Comparison of ENCODE assay signal across 21 mouse cellular contexts in genomic region chr5:148577278-148577677, GRCm38 (mm10).
"Had no signal": no experiment of that assay in that cellular context is flagged by ENCODE, and none has a peak within 500 bp of the region (broad histone marks: within the 10 kb centered on the region; RNA-seq: fewer than 3 reads in every experiment).

No protein-coding gene starts in this region.

- H3K4me2 ChIP-seq: limb, embryonic 13.5 days; liver, embryonic 12.5 days; liver, embryonic 15.5 days; midbrain, embryonic 11.5 days; neural tube, embryonic 12.5 days; neural tube, embryonic 15.5 days had no signal

- DNase-seq: kidney, adult 2 months; kidney, postnatal 10 days; kidney, postnatal 36 days; layer of hippocampus, postnatal 36 days; lung, adult 2 months; lung, postnatal 14 days; lung, postnatal 4 days; midbrain, embryonic 14.5 days; right cerebral cortex, adult 18-20 months; right cerebral cortex, postnatal 14 days; right cerebral cortex, postnatal 4 days; thymus, postnatal 4 days had no signal

- ATAC-seq: inflammation-experienced regulatory T-cells, adult 6 months; liver, embryonic 12.5 days had no signal

- H3K9ac ChIP-seq: limb, embryonic 13.5 days; liver, embryonic 12.5 days; liver, embryonic 15.5 days; neural tube, embryonic 12.5 days; neural tube, embryonic 15.5 days had no signal

- H3K4me3 ChIP-seq: left cerebral cortex, adult 2 months; limb, embryonic 10.5 days; limb, embryonic 13.5 days; liver, embryonic 12.5 days; liver, embryonic 15.5 days; neural tube, embryonic 12.5 days; neural tube, embryonic 15.5 days had no signal

- H3K27ac ChIP-seq: left cerebral cortex, adult 2 months; limb, embryonic 10.5 days; limb, embryonic 13.5 days; liver, embryonic 12.5 days; liver, embryonic 15.5 days; neural tube, embryonic 12.5 days; neural tube, embryonic 15.5 days had no signal

- H3K36me3 ChIP-seq: limb, embryonic 10.5 days; limb, embryonic 13.5 days; liver, embryonic 12.5 days; liver, embryonic 15.5 days; neural tube, embryonic 12.5 days; neural tube, embryonic 15.5 days had no signal

- H3K4me1 ChIP-seq: neural tube, embryonic 12.5 days had no signal

- H3K9me3 ChIP-seq: limb, embryonic 10.5 days; limb, embryonic 13.5 days; liver, embryonic 12.5 days; liver, embryonic 15.5 days; neural tube, embryonic 12.5 days; neural tube, embryonic 15.5 days had no signal

- H3K27me3 ChIP-seq: limb, embryonic 13.5 days; liver, embryonic 12.5 days; liver, embryonic 15.5 days; neural tube, embryonic 12.5 days; neural tube, embryonic 15.5 days had no signal
